Mouse (Mus musculus): ENCODE results near the gene Cdca5.
"Not testable (repeated sequence)": the region's sequence is repeated elsewhere in the genome, so short reads cannot be mapped to it uniquely, and the experiment has no call there.

Gene Cdca5

GRCm38 (mm10) chr19:6105586-6105985 is 20.8 kb downstream of the Cdca5 start, which contains the start of gene Naaladl1:
Naaladl1 (plus strand) TSS chr19:6105782.
- no peak for DNase-seq

- DNase-seq: no peak
Measured at GRCm38 (mm10) chr19:6113116-6113515, 28.3 kb downstream of the Cdca5 start.

GRCm38 (mm10) chr19:6116113-6116850 is 31.5 kb downstream of the Cdca5 start:
- no peak for DNase-seq

GRCm38 (mm10) chr19:6117346-6117985 is 32.7 kb downstream of the Cdca5 start:
- DNase-seq: no peak

- DNase-seq: peak; percentile 83
Measured at GRCm38 (mm10) chr19:6117986-6118676, 33.3 kb downstream of the Cdca5 start, which contains the start of gene Sac3d1. Sac3d1 (minus strand) TSS chr19:6118650.

- DNase-seq: no peak
Measured at GRCm38 (mm10) chr19:6118677-6119185, 33.9 kb downstream of the Cdca5 start.

- no peak for DNase-seq
Measured at GRCm38 (mm10) chr19:6121761-6122160, 37.0 kb downstream of the Cdca5 start.

GRCm38 (mm10) chr19:6123330-6123729 is 38.5 kb downstream of the Cdca5 start:
- no peak for DNase-seq

- no peak for DNase-seq
Measured at GRCm38 (mm10) chr19:6124898-6125297, 40.1 kb downstream of the Cdca5 start.

GRCm38 (mm10) chr19:6126289-6126688 is 41.5 kb downstream of the Cdca5 start:
- peak; percentile 65 for DNase-seq

- DNase-seq: no peak
Measured at GRCm38 (mm10) chr19:6126789-6127580, 42.2 kb downstream of the Cdca5 start.

GRCm38 (mm10) chr19:6127760-6128341 is 43.1 kb downstream of the Cdca5 start, which contains the start of gene Snx15:
Snx15 (minus strand) TSS chr19:6128304.
- peak; percentile 96 for DNase-seq

- not testable (repeated sequence) for DNase-seq
Measured at GRCm38 (mm10) chr19:6130414-6131128, 45.8 kb downstream of the Cdca5 start.

GRCm38 (mm10) chr19:6132171-6132827 is 47.5 kb downstream of the Cdca5 start:
- no peak for DNase-seq

GRCm38 (mm10) chr19:6133197-6133596 is 48.4 kb downstream of the Cdca5 start:
- not testable (repeated sequence) for DNase-seq

- no peak for DNase-seq
Measured at GRCm38 (mm10) chr19:6136397-6136796, 51.6 kb downstream of the Cdca5 start.

- peak; percentile 49 for DNase-seq
Measured at GRCm38 (mm10) chr19:6139701-6140100, 54.9 kb downstream of the Cdca5 start.

GRCm38 (mm10) chr19:6140374-6140677 is 55.5 kb downstream of the Cdca5 start:
- DNase-seq: no peak

- peak; percentile 92 for DNase-seq
Measured at GRCm38 (mm10) chr19:6140678-6141393, 56.1 kb downstream of the Cdca5 start, which contains the start of gene Batf2. Batf2 (plus strand) TSS chr19:6140983.

GRCm38 (mm10) chr19:6141394-6141749 is 56.6 kb downstream of the Cdca5 start, which contains the start of gene Arl2:
Arl2 (minus strand) TSS chr19:6141548.
- peak; percentile 85 for DNase-seq
